Mouse (Mus musculus) lung, embryonic 14.5 days (tissue): ENCODE data around the gene Ybx1. TPM values are rescaled to one million over a fixed set of nuclear protein-coding genes. Genes with fewer than 3 reads are reported as not detected.
A peak's percentile ranks its signal among the peaks of the same experiment; 100 is the strongest.

ENCODE experiments used
- ATAC-seq: fragments of 200-750 bp; cut with Nextera tagmentation; 2 replicates; pipeline ENCODE4 v1.8.0; 2017; ENCODE audit warnings: mild to moderate bottlenecking, moderate TSS enrichment, moderate library complexity; ENCODE audit not compliant: insufficient read depth
- DNase-seq: peaks from one replicate; pipeline ENCODE4 v3.0.0-alpha.2; 2015
- H3K27ac ChIP-seq: fragments of 300-500 bp; sonication (generic); 2 replicates; pipeline ENCODE4 v1.5.1; 2014; ENCODE audit warnings: low read depth, mild to moderate bottlenecking, moderate library complexity
- H3K27me3 ChIP-seq: fragments of 300-500 bp; sonication (generic); 2 replicates; pipeline ENCODE4 v1.6.1; 2014; ENCODE audit warnings: low read length, control low read depth; ENCODE audit not compliant: insufficient read depth
- H3K36me3 ChIP-seq: fragments of 300-500 bp; sonication (generic); 2 replicates; pipeline ENCODE4 v1.6.1; 2014; ENCODE audit warnings: control low read depth; ENCODE audit not compliant: insufficient read depth
- H3K4me1 ChIP-seq: fragments of 300-500 bp; sonication (generic); 2 replicates; pipeline ENCODE4 v1.6.1; 2014; ENCODE audit warnings: antibody characterized with exemption, control low read depth; ENCODE audit not compliant: insufficient read depth
- H3K4me2 ChIP-seq: fragments of 300-500 bp; sonication (generic); 2 replicates; pipeline ENCODE4 v1.6.1; 2014; ENCODE audit warnings: mild to moderate bottlenecking
- H3K4me3 ChIP-seq: fragments of 300-500 bp; sonication (generic); 2 replicates; pipeline ENCODE4 v1.5.1; 2014; ENCODE audit warnings: low read depth, low read length
- H3K9ac ChIP-seq: fragments of 300-500 bp; sonication (generic); 2 replicates; pipeline ENCODE4 v1.6.1; 2014
- H3K9me3 ChIP-seq: fragments of 300-500 bp; sonication (generic); 2 replicates; pipeline ENCODE4 v1.6.1; 2016; ENCODE audit warnings: low read depth, low read length, control low read depth
- CTCF ChIP-seq: IDR thresholded peaks from 2 replicates; pipeline ENCODE4 v1.5.1; 2016; ENCODE audit warnings: antibody characterized with exemption, low read depth
- WGBS: fragments of 180-500 bp; shearing (Covaris S2); extraction: QIAGEN DNeasy Blood & Tissue Kit; methylation state at CpG from one replicate; pipeline ENCODE4 v1.1.7; 2014; 5-methylcytosine and 5-hydroxymethylcytosine counted together
- polyA plus RNA-seq: library from polyadenylated mRNA; unstranded; fragments of >200 nt; fragmentation: Nextera tagmentation; extraction: Ambion mirVana; gene quantifications from 2 replicates; pipeline ENCODE4 v1.2.1, GENCODE M21; 2014

The Ybx1 gene
- polyA plus RNA-seq, 1 experiment from 2014 or later, result 902 TPM

GRCm38 (mm10) chr4:119246688-119247225 lies 47.6 kb downstream of the Ybx1 start:
- peaks cover 43% of the 10 kb centered on the region for H3K36me3 ChIP-seq
- no peaks in the 10 kb centered on the region; the same call in 1 of the 2 replicates for H3K4me1 ChIP-seq
- 76% methylated on average over 14 of the region's 14 CpGs for WGBS
- no peak overlapping the region for H3K4me2 ChIP-seq
- ATAC-seq, result no peak
- no peak overlapping the region for H3K4me3 ChIP-seq
- no peaks in the 10 kb centered on the region for H3K27me3 ChIP-seq
- H3K27ac ChIP-seq, result no peak overlapping the region
- no peak for DNase-seq
- no peak overlapping the region for H3K9ac ChIP-seq
- H3K9me3 ChIP-seq, result no peaks in the 10 kb centered on the region
- no peak for TF ChIP-seq CTCF

GRCm38 (mm10) chr4:119245961-119246360 lies 48.4 kb downstream of the Ybx1 start:
- ATAC-seq (no peak), DNase-seq (no peak)
- H3K36me3 ChIP-seq, result peaks cover 51% of the 10 kb centered on the region
- no peak overlapping the region for H3K4me3 ChIP-seq
- 83% methylated on average over 9 of the region's 9 CpGs for WGBS
- H3K27me3 ChIP-seq, result no peaks in the 10 kb centered on the region
- no peaks in the 10 kb centered on the region for H3K9me3 ChIP-seq
- no peak for TF ChIP-seq CTCF
- no peak overlapping the region for H3K9ac ChIP-seq
- H3K4me1 ChIP-seq, result no peaks in the 10 kb centered on the region
- no peak overlapping the region for H3K27ac ChIP-seq
- no peak overlapping the region for H3K4me2 ChIP-seq

GRCm38 (mm10) chr4:119245556-119245955 lies 48.8 kb downstream of the Ybx1 start:
- Histone ChIP-seq H3K4me2 (no peak overlapping the region), H3K9ac (no peak overlapping the region), H3K4me3 (no peak overlapping the region), H3K27ac (peak overlapping the region; percentile 60; the same call in 1 of the 2 replicates), H3K9me3 (no peaks in the 10 kb centered on the region), H3K36me3 (peaks cover 54% of the 10 kb centered on the region), H3K4me1 (no peaks in the 10 kb centered on the region), H3K27me3 (no peaks in the 10 kb centered on the region)
- TF ChIP-seq CTCF, result no peak
- WGBS, result 50% methylated on average over 7 of the region's 7 CpGs
- ATAC-seq (no peak), DNase-seq (peak; percentile 67)

- Histone ChIP-seq H3K9ac (no peak overlapping the region), H3K9me3 (no peaks in the 10 kb centered on the region), H3K4me1 (no peaks in the 10 kb centered on the region), H3K27ac (no peak overlapping the region), H3K27me3 (no peaks in the 10 kb centered on the region), H3K4me3 (no peak overlapping the region), H3K4me2 (no peak overlapping the region), H3K36me3 (peaks cover 58% of the 10 kb centered on the region)
- no peak for ATAC-seq
- no peak for DNase-seq
- TF ChIP-seq CTCF, result no peak
- 70% methylated on average over 22 of the region's 22 CpGs for WGBS
These were observed 49.8 kb downstream of the Ybx1 start for GRCm38 (mm10) chr4:119244468-119245240.

- Histone ChIP-seq H3K4me1 (no peaks in the 10 kb centered on the region), H3K4me2 (no peak overlapping the region), H3K27me3 (no peaks in the 10 kb centered on the region), H3K9ac (no peak overlapping the region), H3K4me3 (no peak overlapping the region), H3K9me3 (no peaks in the 10 kb centered on the region), H3K27ac (no peak overlapping the region), H3K36me3 (peaks cover 54% of the 10 kb centered on the region)
- TF ChIP-seq CTCF, result no peak
- ATAC-seq, result no peak
- 85% methylated on average over 12 of the region's 12 CpGs for WGBS
- no peak for DNase-seq
These were observed 51.8 kb downstream of the Ybx1 start for GRCm38 (mm10) chr4:119242571-119242970.

- Histone ChIP-seq H3K9ac (no peak overlapping the region), H3K36me3 (peaks cover 62% of the 10 kb centered on the region), H3K27ac (no peak overlapping the region), H3K27me3 (no peaks in the 10 kb centered on the region), H3K4me2 (no peak overlapping the region), H3K9me3 (no peaks in the 10 kb centered on the region), H3K4me3 (no peak overlapping the region), H3K4me1 (no peaks in the 10 kb centered on the region)
- no peak for ATAC-seq
- no peak for DNase-seq
- 87% methylated on average over 14 of the region's 14 CpGs for WGBS
- TF ChIP-seq CTCF, result peak; percentile 50
These were observed 52.7 kb downstream of the Ybx1 start for GRCm38 (mm10) chr4:119241664-119242063.

GRCm38 (mm10) chr4:119239181-119239682 lies 55.2 kb downstream of the Ybx1 start:
- Histone ChIP-seq H3K9ac (no peak overlapping the region), H3K4me1 (no peaks in the 10 kb centered on the region), H3K27me3 (no peaks in the 10 kb centered on the region), H3K4me2 (no peak overlapping the region), H3K27ac (peak overlapping the region; percentile 47; the same call in 1 of the 2 replicates), H3K9me3 (no peaks in the 10 kb centered on the region), H3K36me3 (peaks cover 64% of the 10 kb centered on the region), H3K4me3 (no peak overlapping the region)
- 41% methylated on average over 12 of the region's 12 CpGs for WGBS
- peak; percentile 87 for TF ChIP-seq CTCF
- ATAC-seq, result peak; percentile 63
- peak; percentile 92 for DNase-seq
